Mouse (Mus musculus) urinary bladder, adult 18-20 months (tissue): ENCODE measurements around the gene Zfp821.
A peak's percentile ranks its signal among the peaks of the same experiment; 100 is the strongest.
"Not testable (repeated sequence)": the region's sequence is repeated elsewhere in the genome, so short reads cannot be mapped to it uniquely, and the experiment has no call there.

Experiments
- DNase-seq, 2 experiments: peaks; one replicate each; pipeline ENCODE4 v3.0.0; 2022; ENCODE audit warnings: low spot score in 2 of 2, mixed read lengths in 2 of 2

Zfp821 gene

DNA sequence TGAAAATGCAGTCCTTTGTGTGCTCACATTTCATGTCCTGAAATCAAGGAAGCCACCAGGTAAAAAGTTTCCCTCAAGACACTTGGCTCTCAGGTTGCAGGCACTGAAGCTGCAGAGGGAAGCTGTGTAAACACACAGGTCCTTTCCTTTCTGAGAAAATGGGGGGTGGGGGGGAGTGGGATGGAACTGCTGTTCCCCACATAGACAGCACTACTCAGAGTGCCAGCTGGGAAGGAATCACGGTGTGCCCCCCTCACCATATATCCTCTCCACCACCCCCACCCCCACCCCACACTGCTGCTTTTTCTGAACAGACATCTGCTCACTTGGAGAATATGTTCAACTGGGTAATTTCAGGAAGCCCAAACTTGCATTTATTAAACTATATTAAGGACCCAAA lies 7.2 kb downstream of the Zfp821 start:
- DNase-seq = no peak

DNA sequence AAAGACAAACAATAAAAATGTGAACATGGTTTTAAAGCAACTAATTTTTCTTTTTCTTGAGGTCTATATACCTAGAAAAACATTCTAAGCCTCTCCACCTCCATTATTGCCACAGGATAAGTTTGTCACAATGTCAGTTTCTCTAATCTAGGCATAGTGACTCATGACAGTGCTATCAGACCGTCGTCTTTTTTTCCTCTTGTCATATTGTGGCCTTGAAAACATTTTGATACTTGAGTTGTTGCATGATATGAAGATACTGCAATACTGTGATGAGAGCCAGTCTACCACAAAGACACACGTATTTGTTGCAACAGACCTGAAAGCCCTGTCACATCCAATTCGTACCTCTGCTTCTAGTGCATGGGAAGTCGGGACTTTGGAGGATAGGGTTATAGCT lies 9.6 kb downstream of the Zfp821 start:
- DNase-seq = no peak

DNA sequence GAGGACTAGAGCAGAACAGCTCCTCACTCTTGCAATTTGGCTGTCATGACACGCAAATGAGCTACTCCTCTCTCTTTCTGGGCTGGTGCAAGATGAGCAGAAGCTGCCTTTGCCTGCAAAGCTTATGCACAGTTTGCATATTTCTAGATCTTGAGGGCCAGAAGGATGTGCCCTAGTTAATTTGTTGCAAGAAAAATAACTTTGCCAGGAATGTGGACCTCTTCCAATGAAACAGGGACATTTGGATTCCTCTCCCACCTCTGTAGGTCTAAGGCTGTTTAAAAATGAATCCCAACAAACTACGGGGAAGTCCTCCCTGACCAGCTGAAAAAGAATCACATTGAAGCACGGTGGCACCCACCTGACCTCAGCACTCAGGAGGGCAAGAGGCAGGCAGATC lies 19.8 kb downstream of the Zfp821 start:
- DNase-seq = no peak

- DNase-seq = no peak
These were observed 25.7 kb downstream of the Zfp821 start for GRCm38 (mm10) chr8:109731012-109731411.

- no peak for DNase-seq
These were observed 28.7 kb downstream of the Zfp821 start for GRCm38 (mm10) chr8:109734018-109734417.

DNA sequence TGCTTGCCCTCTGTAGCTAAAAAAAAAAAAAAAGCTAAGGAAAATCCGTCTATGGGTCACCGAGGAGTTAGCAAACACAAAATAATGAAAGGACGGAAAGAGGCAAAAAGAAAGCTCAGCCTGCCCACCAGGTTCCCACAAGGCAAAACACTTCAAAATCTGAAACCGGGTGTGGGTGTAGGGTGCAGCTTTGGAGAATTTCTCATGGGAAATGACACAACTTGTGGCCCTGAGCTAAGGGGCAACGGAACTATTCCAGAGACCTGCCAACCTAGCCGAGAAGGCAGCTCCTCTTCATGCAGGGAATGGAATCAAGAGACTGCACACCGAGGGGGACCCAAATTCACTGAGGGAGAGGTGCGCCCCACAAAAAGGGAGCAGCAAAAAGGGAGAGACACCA lies 31.5 kb downstream of the Zfp821 start:
- DNase-seq = no peak

GRCm38 (mm10) chr8:109737237-109738048 lies 32.1 kb downstream of the Zfp821 start, which contains the start of gene Atxn1l:
Gene Atxn1l, minus strand, starts transcription at chr8:109737739.
- DNase-seq = peak; percentile 68 to 75

DNA sequence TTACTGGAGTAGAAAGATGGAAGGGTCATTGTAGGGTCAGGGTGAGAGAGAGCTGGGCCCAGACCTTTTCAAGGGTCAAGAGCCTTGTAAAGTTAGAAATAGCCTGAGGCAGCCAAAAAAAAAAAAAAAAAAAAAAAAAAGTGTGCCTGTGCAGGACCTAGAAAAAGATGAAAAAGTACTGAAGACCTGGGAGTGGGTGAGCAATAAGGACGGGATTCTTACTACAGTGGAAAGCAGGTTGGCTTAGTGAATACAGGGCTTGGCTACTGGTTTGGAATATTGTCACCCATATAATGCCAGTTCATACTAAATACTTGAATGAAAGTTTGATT lies 32.7 kb downstream of the Zfp821 start:
- no peak for DNase-seq

GRCm38 (mm10) chr8:109747468-109748199 lies 42.3 kb downstream of the Zfp821 start:
- no peak for DNase-seq

- DNase-seq = no peak
These were observed 44.9 kb downstream of the Zfp821 start for GRCm38 (mm10) chr8:109750274-109750673.

DNA sequence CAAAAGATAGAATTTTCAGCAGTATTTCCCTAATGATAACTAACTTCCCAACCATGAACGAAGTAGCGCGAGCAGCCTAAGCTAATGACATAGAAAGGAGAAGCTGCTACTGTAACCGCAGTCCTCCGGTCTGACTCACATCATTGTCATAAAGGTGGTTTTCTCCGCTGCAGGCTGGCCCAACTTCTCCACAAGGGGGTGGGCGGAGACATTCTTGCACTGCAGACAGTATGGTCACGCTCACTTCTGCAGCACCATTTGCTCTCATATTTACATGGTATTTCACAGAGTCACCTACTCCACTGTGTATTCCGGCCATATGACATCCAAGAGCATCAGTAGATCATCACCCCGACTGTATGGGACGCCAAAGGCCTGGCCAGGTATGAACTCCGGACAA lies 45.4 kb downstream of the Zfp821 start:
- peak; percentile 11 to 46 for DNase-seq

GRCm38 (mm10) chr8:109751731-109752485 lies 46.6 kb downstream of the Zfp821 start:
- no peak for DNase-seq

DNA sequence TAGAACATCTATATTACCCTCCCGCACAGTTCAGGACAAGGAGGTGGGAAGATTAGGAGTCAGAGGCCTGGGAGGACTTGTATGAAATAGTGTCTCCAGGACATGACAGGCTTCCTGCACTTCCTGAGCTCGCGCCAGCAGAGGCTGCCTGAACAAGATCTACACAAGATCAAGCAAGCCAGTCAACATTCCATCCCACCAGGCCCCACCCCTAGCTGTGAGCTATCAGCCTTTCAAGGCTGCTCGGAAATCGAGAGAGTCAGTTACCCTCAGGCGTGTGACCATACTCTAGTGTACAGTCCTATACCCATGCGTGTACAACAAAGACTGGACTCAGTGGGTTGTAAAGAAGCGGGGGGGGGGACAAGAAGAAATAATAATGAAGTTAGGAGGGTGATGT lies 49.4 kb downstream of the Zfp821 start:
- DNase-seq = peak in 1 of 2 experiments; percentile 16

GRCm38 (mm10) chr8:109755554-109755953 lies 50.2 kb downstream of the Zfp821 start:
- not testable (repeated sequence) for DNase-seq

GRCm38 (mm10) chr8:109756849-109757248 lies 51.5 kb downstream of the Zfp821 start:
- no peak for DNase-seq

- DNase-seq = no peak
These were observed 54.1 kb downstream of the Zfp821 start for GRCm38 (mm10) chr8:109759426-109759825.

DNA sequence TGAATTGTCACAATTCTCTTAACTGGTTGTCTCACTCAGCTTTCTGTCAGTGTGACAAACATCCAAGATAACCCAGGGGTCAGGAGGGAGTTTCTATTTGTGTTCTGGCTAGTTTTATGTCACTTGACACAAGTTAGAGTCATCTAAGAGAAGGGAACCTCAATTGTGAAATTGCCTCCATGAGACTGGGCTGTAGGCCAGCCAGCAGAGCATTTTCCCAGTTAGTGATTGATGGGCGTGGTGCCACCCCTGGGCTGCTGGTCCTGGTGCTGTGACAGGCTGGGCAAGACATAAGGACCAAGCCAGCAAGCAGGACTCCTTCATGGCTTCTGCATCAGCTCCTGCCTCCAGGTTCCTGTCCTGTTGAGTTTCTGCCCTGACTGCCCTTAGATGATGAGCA lies 54.9 kb downstream of the Zfp821 start:
- no peak for DNase-seq

- DNase-seq = no peak
These were observed 58.7 kb downstream of the Zfp821 start for GRCm38 (mm10) chr8:109764031-109764430.

DNA sequence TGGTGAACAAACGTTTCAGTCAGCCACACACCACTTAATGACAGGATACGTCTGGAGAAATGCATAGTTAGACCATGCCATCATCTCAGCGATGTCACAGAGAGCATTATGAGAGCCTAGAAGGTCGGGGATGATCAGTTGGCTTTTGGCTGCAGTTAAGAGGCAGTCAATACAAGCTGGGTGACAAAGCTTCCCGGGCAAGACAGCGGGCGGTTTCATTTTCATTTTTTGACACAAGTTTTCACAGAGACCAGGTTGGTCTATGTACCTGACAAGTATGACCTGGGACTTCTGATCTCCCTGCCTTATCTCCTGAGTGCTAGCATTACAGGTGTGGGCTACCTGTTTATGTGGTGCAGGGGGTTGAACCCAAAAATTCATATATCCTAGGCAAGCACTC lies 60.7 kb downstream of the Zfp821 start:
- no peak for DNase-seq

DNA sequence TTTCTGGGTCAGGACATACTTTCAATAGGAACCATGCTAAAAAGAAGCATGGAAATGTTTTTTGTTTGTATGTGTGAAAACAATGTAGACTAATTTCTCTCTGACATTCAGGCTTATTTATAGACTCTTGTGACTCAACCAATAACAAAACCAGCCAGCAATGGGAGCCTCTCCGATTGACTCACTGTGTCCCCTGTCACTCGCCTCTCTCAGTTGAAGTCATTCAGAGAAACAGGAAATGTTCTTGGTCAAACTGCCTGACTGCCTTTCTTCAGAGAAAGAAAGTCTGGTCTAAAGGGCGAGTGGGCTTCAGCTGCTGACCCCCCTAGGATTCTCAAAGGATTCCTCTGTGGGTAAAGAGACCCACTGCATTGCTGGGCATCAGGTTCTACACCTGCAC lies 67.8 kb downstream of the Zfp821 start:
- no peak for DNase-seq
